Mouse (Mus musculus) limb, embryonic 11.5 days (tissue): Measurements from ENCODE around the gene Prkd3. TPM values are rescaled to one million over a fixed set of nuclear protein-coding genes. Genes with fewer than 3 reads are reported as not detected.

Experiments
- ATAC-seq: fragments of 200-750 bp; cut with Nextera tagmentation; 2 replicates; pipeline ENCODE4 v1.8.0; 2017; ENCODE audit warnings: low read depth; ENCODE audit not compliant: insufficient number of reproducible peaks, low FRiP score, low TSS enrichment
- DNase-seq: peaks from one replicate; pipeline ENCODE4 v3.0.0-alpha.2; 2015; ENCODE audit warnings: low spot score
- H3K27ac ChIP-seq: fragments of 300-500 bp; sonication (generic); replicated peaks from 2 replicates; pipeline ENCODE4 v1.5.1; 2014; ENCODE audit warnings: low read depth, mild to moderate bottlenecking, low read length
- H3K27me3 ChIP-seq: fragments of 300-500 bp; sonication (generic); 2 replicates; pipeline ENCODE4 v1.6.1; 2014; ENCODE audit warnings: mild to moderate bottlenecking, low read length, mixed read lengths; ENCODE audit not compliant: control insufficient read depth, insufficient read depth
- H3K36me3 ChIP-seq: fragments of 300-500 bp; sonication (generic); 2 replicates; pipeline ENCODE4 v1.6.1; 2014; ENCODE audit warnings: mild to moderate bottlenecking, low read length, moderate library complexity, mixed read lengths; ENCODE audit not compliant: control insufficient read depth, insufficient read depth
- H3K4me1 ChIP-seq: fragments of 300-500 bp; sonication (generic); 2 replicates; pipeline ENCODE4 v1.6.1; 2014; ENCODE audit warnings: low read length, mixed read lengths; ENCODE audit not compliant: control insufficient read depth, insufficient read depth
- H3K4me2 ChIP-seq: fragments of 300-500 bp; sonication (generic); 2 replicates; pipeline ENCODE4 v1.6.1; 2014; ENCODE audit warnings: low read depth, mild to moderate bottlenecking, moderate library complexity; ENCODE audit not compliant: severe bottlenecking
- H3K4me3 ChIP-seq: fragments of 300-500 bp; sonication (generic); 2 replicates; pipeline ENCODE4 v1.5.1; 2014; ENCODE audit warnings: low read depth, low read length
- H3K9ac ChIP-seq: fragments of 300-500 bp; sonication (generic); 2 replicates; pipeline ENCODE4 v1.6.1; 2014; ENCODE audit warnings: mild to moderate bottlenecking, low read length
- H3K9me3 ChIP-seq: fragments of 300-500 bp; sonication (generic); 2 replicates; pipeline ENCODE4 v1.6.1; 2016; ENCODE audit warnings: low read length; ENCODE audit not compliant: control insufficient read depth
- WGBS: fragments of 180-500 bp; shearing (Covaris S2); extraction: QIAGEN DNeasy Blood & Tissue Kit; methylation state at CpG from one replicate; pipeline ENCODE4 v1.1.7; 2014; 5-methylcytosine and 5-hydroxymethylcytosine counted together
- polyA plus RNA-seq: library from polyadenylated mRNA; unstranded; fragments of >200 nt; fragmentation: Nextera tagmentation; extraction: Ambion mirVana; gene quantifications from 2 replicates; pipeline ENCODE4 v1.2.1, GENCODE M21; 2014

The Prkd3 gene
- polyA plus RNA-seq, 1 experiment from 2014 or later: 55.4 TPM

- no peaks in the 10 kb centered on the region; the same call in 1 of the 2 replicates for H3K4me1 ChIP-seq
- no peak within 1 kb of the TSS for H3K27ac ChIP-seq
- peak within 1 kb of the TSS; percentile 96 for H3K4me2 ChIP-seq
- no peaks in the 10 kb centered on the region for H3K36me3 ChIP-seq
- H3K9ac ChIP-seq: peak within 1 kb of the TSS; percentile 54
- no peaks in the 10 kb centered on the region for H3K9me3 ChIP-seq
- peaks cover 6% of the 10 kb centered on the region for H3K27me3 ChIP-seq
- DNase-seq (no peak), ATAC-seq (no peak)
- 72% methylated on average over 4 of the region's 4 CpGs for WGBS
- H3K4me3 ChIP-seq: peak within 1 kb of the TSS; percentile 40
Observed at GRCm38 (mm10) chr17:79051606-79052005, 31.0 kb upstream of the Prkd3 start, which contains the start of gene Qpct. Qpct (plus strand) TSS chr17:79051906.

- H3K4me3 ChIP-seq: no peak overlapping the region
- whole genome bisulfite sequencing: 94% methylated on average over 2 of the region's 2 CpGs
- no peak overlapping the region for H3K9ac ChIP-seq
- ATAC-seq (no peak), DNase-seq (no peak)
- no peaks in the 10 kb centered on the region for H3K4me1 ChIP-seq
- H3K27ac ChIP-seq: no peak overlapping the region
- H3K4me2 ChIP-seq: no peak overlapping the region
- H3K9me3 ChIP-seq: no peaks in the 10 kb centered on the region
- no peaks in the 10 kb centered on the region for H3K27me3 ChIP-seq
- no peaks in the 10 kb centered on the region for H3K36me3 ChIP-seq
Observed at GRCm38 (mm10) chr17:79043705-79044104, 23.1 kb upstream of the Prkd3 start.

DNA sequence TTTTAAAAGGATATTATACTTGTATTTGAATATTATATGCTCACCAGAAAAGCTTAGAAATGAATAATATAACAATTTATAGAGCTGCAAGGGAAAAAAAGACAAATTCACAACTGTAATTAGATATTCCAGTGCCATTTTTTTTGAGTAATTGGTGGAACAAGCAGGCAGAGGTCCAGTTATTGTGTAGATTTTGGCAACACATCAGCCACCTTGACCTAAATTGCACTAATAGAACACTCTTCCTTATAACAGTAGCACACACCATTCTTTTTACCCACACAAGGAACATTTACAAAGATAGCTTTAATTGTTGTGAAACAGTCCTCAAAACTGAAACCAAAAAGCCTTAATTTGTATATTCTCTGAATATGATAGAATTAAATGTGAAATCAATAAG lies 19.0 kb upstream of the Prkd3 start:
- DNase-seq: no peak
- Histone ChIP-seq H3K4me1 (no peaks in the 10 kb centered on the region), H3K9ac (no peak overlapping the region), H3K27ac (no peak overlapping the region), H3K36me3 (no peaks in the 10 kb centered on the region), H3K4me3 (no peak overlapping the region), H3K27me3 (no peaks in the 10 kb centered on the region), H3K4me2 (no peak overlapping the region), H3K9me3 (no peaks in the 10 kb centered on the region)
- ATAC-seq: no peak

DNA sequence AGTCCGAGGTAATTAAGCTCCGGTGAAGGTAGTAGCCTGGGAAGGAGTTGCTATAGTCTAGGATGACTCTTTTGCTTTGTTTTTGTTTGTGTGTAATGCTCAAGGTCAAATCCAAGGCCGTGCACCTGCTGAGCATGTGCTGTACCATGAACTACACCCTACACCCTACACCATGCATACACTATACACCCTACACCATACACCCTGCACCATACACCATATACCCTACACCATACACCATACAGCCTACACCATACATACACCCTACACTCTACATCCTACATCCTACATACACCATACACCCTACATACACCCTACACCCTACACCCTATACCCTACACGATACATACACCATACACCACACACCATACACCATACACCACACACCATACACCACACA lies 12.2 kb upstream of the Prkd3 start:
- Histone ChIP-seq H3K4me1 (no peaks in the 10 kb centered on the region), H3K4me2 (no peak overlapping the region), H3K27ac (no peak overlapping the region), H3K9me3 (no peaks in the 10 kb centered on the region), H3K4me3 (no peak overlapping the region), H3K36me3 (no peaks in the 10 kb centered on the region), H3K9ac (no peak overlapping the region), H3K27me3 (no peaks in the 10 kb centered on the region)
- DNase-seq: no peak
- ATAC-seq: no peak
- 83% methylated on average over 4 of the region's 4 CpGs for WGBS

- Histone ChIP-seq H3K9me3 (no peaks in the 10 kb centered on the region), H3K36me3 (no peaks in the 10 kb centered on the region), H3K4me2 (no peak overlapping the region), H3K9ac (no peak overlapping the region), H3K27ac (no peak overlapping the region), H3K4me1 (no peaks in the 10 kb centered on the region), H3K4me3 (no peak overlapping the region), H3K27me3 (no peaks in the 10 kb centered on the region)
- 84% methylated on average over 5 of the region's 5 CpGs for WGBS
- ATAC-seq (no peak), DNase-seq (no peak)
Observed at GRCm38 (mm10) chr17:79031569-79031968, 11.0 kb upstream of the Prkd3 start.

DNA sequence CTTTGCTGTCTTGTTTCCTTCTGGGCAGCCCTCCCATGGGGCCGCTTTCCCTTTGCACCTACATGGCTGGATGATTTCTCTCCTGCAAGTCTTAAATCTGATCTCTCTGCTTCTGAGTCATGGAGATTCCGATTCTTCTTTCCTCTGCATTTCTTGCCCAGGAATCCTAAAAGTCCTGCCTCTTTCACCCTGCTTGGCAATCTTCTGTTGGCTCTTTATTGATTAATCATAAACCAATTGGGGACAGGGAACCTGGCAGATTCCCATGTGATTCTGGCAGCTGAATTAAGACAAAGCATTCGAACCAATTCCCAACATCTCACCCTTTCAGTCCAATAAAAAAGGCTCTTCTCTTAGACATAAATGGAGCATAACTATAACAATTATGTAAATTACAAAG lies 8.6 kb upstream of the Prkd3 start:
- ATAC-seq (no peak), DNase-seq (no peak)
- Histone ChIP-seq H3K4me3 (no peak overlapping the region), H3K9me3 (no peaks in the 10 kb centered on the region), H3K4me2 (no peak overlapping the region), H3K36me3 (no peaks in the 10 kb centered on the region), H3K9ac (no peak overlapping the region), H3K4me1 (no peaks in the 10 kb centered on the region), H3K27ac (no peak overlapping the region), H3K27me3 (no peaks in the 10 kb centered on the region)
- 88% methylated on average over 3 of the region's 3 CpGs for WGBS

DNA sequence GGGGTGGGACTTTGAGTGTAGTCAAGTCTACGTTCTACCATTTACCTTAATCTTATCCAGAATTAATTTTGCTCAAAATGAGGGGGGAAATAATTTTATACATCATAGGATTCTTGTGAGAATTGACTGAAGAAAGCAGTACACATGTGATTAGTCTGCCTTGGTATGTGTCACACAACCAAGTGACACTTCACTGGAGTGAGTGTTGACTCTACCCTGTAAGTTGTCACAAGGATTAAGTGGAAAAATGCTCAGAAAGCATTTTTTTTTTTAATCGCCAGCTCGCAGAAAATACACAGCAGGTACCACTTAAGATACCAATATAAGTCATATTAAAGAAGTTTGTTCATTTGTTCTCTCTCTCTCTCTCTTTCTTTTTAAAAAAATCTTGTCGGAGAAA lies 3.9 kb upstream of the Prkd3 start:
- Histone ChIP-seq H3K9me3 (no peaks in the 10 kb centered on the region), H3K27me3 (no peaks in the 10 kb centered on the region), H3K9ac (no peak overlapping the region), H3K4me1 (0 out of 2 replicates have a peak, but pooled peaks cover 4% of the 10 kb centered on the region), H3K36me3 (no peaks in the 10 kb centered on the region), H3K27ac (no peak overlapping the region), H3K4me3 (no peak overlapping the region), H3K4me2 (no peak overlapping the region)
- WGBS: 59% methylated on average over 4 of the region's 4 CpGs
- ATAC-seq (no peak), DNase-seq (no peak)

GRCm38 (mm10) chr17:79022746-79023145 lies 2.1 kb upstream of the Prkd3 start:
- WGBS: 7% methylated on average over 3 of the region's 3 CpGs
- peaks cover 4% of the 10 kb centered on the region; the same call in 1 of the 2 replicates for H3K4me1 ChIP-seq

GRCm38 (mm10) chr17:79020984-79021335 lies 344 bp upstream of the Prkd3 start:
- peak; percentile 42 for ATAC-seq
- Histone ChIP-seq H3K9me3 (no peaks in the 10 kb centered on the region), H3K27ac (peak overlapping the region; percentile 95; the same call in 1 of the 2 replicates), H3K9ac (peak overlapping the region; percentile 95), H3K4me2 (peak overlapping the region; percentile 70), H3K4me1 (peaks cover 4% of the 10 kb centered on the region; the same call in 1 of the 2 replicates), H3K36me3 (no peaks in the 10 kb centered on the region), H3K4me3 (peak overlapping the region; percentile 74), H3K27me3 (no peaks in the 10 kb centered on the region)
- WGBS: 1% methylated on average over 24 of the region's 24 CpGs
- DNase-seq: no peak

More at GRCm38 (mm10) chr17:79022746-79023145, 2.1 kb upstream of the Prkd3 start:
- ATAC-seq: no peak
- no peak overlapping the region for H3K27ac ChIP-seq
- no peak overlapping the region for H3K4me3 ChIP-seq
- no peak overlapping the region for H3K9ac ChIP-seq
- no peaks in the 10 kb centered on the region for H3K27me3 ChIP-seq
- no peak for DNase-seq
- no peaks in the 10 kb centered on the region for H3K9me3 ChIP-seq
- H3K4me2 ChIP-seq: no peak overlapping the region
- no peaks in the 10 kb centered on the region for H3K36me3 ChIP-seq
